Mouse (Mus musculus) lung, adult 2 months (tissue): Measurements from ENCODE around the gene Birc6. TPM values are rescaled to one million over a fixed set of nuclear protein-coding genes. Genes with fewer than 3 reads are reported as not detected.

ENCODE experiments used
- DNase-seq: peaks from one replicate; pipeline ENCODE4 v3.0.0; 2022
- H3K4me1 ChIP-seq: fragments of 200-500 bp; 2 replicates; pipeline ENCODE4 v1.6.1; 2011; ENCODE audit warnings: low read length; ENCODE audit not compliant: control insufficient read depth, insufficient read depth
- H3K4me3 ChIP-seq: fragments of 200-500 bp; replicated peaks from 2 replicates; pipeline ENCODE3; 2011; ENCODE audit warnings: low read depth, mild to moderate bottlenecking, control low read depth, low read length; ENCODE audit errors: extremely low read depth
- CTCF ChIP-seq: fragments of 200-500 bp; IDR thresholded peaks from 2 replicates; pipeline ENCODE4 v1.5.1; 2011; ENCODE audit warnings: mild to moderate bottlenecking, low read length, control low read depth; ENCODE audit not compliant: insufficient read depth
- POLR2A ChIP-seq: fragments of 200-500 bp; IDR thresholded peaks from 2 replicates; pipeline ENCODE4 v1.6.1; 2011; ENCODE audit warnings: low read depth, mild to moderate bottlenecking, control low read depth, low read length, borderline replicate concordance; ENCODE audit errors: extremely low read depth
- WGBS: fragments of 180-500 bp; shearing (Covaris S2); methylation state at CpG from one replicate; pipeline ENCODE4 v1.1.7; 2018; 5-methylcytosine and 5-hydroxymethylcytosine counted together
- polyA plus RNA-seq: library from polyadenylated mRNA; depleted of rRNA; stranded (reverse); fragments of >200 nt; gene quantifications from 2 replicates; pipeline ENCODE4 v1.2.3, GENCODE M21; 2012; rRNA removed

Birc6 gene
- polyA plus RNA-seq, result 73.3 and 91.7 TPM in 2 replicates

- H3K4me1 ChIP-seq, result peaks cover 3% of the 10 kb centered on the region
- peak within 1 kb of the TSS; percentile 95 for H3K4me3 ChIP-seq
- under 1% methylated on average over 71 of the region's 71 CpGs for WGBS
- DNase-seq, result peak; percentile 100
- TF ChIP-seq CTCF, result no peak
- TF ChIP-seq POLR2A, result peak; percentile 92; the same call in 1 of the 2 replicates
Observed at GRCm38 (mm10) chr17:74527729-74528607, at the start of gene Birc6. Gene Birc6, plus strand, starts transcription at chr17:74528295.

GRCm38 (mm10) chr17:74480361-74481069, 47.6 kb upstream of the Birc6 start:
- WGBS, result 85% methylated on average over 14 of the region's 14 CpGs
- TF ChIP-seq CTCF (no peak), POLR2A (no peak)
- Histone ChIP-seq H3K4me1 (no peaks in the 10 kb centered on the region), H3K4me3 (no peak overlapping the region)
- no peak for DNase-seq

GRCm38 (mm10) chr17:74489024-74489900, 38.8 kb upstream of the Birc6 start, which contains the start of gene Yipf4:
Gene Yipf4, plus strand, starts transcription at chr17:74489493.
- H3K4me1 ChIP-seq, result peaks cover 2% of the 10 kb centered on the region
- TF ChIP-seq POLR2A (peak; percentile 87; the same call in 1 of the 2 replicates), CTCF (no peak)
- DNase-seq, result peak; percentile 98

GRCm38 (mm10) chr17:74489901-74490220, 38.2 kb upstream of the Birc6 start:
- no peak for DNase-seq
- WGBS, result under 1% methylated on average over 12 of the region's 12 CpGs
- no peak for TF ChIP-seq POLR2A
- TF ChIP-seq CTCF, result no peak
- peak overlapping the region; percentile 86 for H3K4me3 ChIP-seq
- peaks cover 2% of the 10 kb centered on the region for H3K4me1 ChIP-seq

More at GRCm38 (mm10) chr17:74489024-74489900, 38.8 kb upstream of the Birc6 start, which contains the start of gene Yipf4:
- 5% methylated on average over 58 of the region's 58 CpGs for WGBS
- peak within 1 kb of the TSS; percentile 86 for H3K4me3 ChIP-seq

- DNase-seq, result no peak
- Histone ChIP-seq H3K4me3 (no peak overlapping the region), H3K4me1 (peaks cover 2% of the 10 kb centered on the region)
- TF ChIP-seq CTCF, result no peak
- no peak for TF ChIP-seq POLR2A
- WGBS, result 85% methylated on average over 3 of the region's 3 CpGs
Observed at GRCm38 (mm10) chr17:74491565-74491964, 36.5 kb upstream of the Birc6 start.

- no peak for DNase-seq
- WGBS, result 82% methylated on average over 4 of the region's 4 CpGs
- TF ChIP-seq CTCF, result no peak
- no peak for TF ChIP-seq POLR2A
- Histone ChIP-seq H3K4me1 (no peaks in the 10 kb centered on the region), H3K4me3 (no peak overlapping the region)
Observed at GRCm38 (mm10) chr17:74500204-74500603, 27.9 kb upstream of the Birc6 start.

- DNase-seq, result no peak
- TF ChIP-seq CTCF (no peak), POLR2A (no peak)
- no peak overlapping the region for H3K4me3 ChIP-seq
- H3K4me1 ChIP-seq, result no peaks in the 10 kb centered on the region
Observed at GRCm38 (mm10) chr17:74501085-74501484, 27.0 kb upstream of the Birc6 start.

GRCm38 (mm10) chr17:74507934-74508333, 20.2 kb upstream of the Birc6 start:
- 68% methylated on average over 2 of the region's 2 CpGs for WGBS
- Histone ChIP-seq H3K4me3 (no peak overlapping the region), H3K4me1 (no peaks in the 10 kb centered on the region)
- TF ChIP-seq POLR2A (no peak), CTCF (no peak)
- no peak for DNase-seq

- 78% methylated on average over 3 of the region's 3 CpGs for WGBS
- DNase-seq, result no peak
- no peak for TF ChIP-seq CTCF
- no peak for TF ChIP-seq POLR2A
- H3K4me1 ChIP-seq, result no peaks in the 10 kb centered on the region
- H3K4me3 ChIP-seq, result no peak overlapping the region
Observed at GRCm38 (mm10) chr17:74508600-74508999, 19.5 kb upstream of the Birc6 start.
